Mouse (Mus musculus): ENCODE data around the gene Btg2. TPM values are rescaled to one million over a fixed set of nuclear protein-coding genes. Genes with fewer than 3 reads are reported as not detected.

Btg2 gene
- polyA plus RNA-seq, 1 experiment from 2014 or later = 32.6 TPM

DNA sequence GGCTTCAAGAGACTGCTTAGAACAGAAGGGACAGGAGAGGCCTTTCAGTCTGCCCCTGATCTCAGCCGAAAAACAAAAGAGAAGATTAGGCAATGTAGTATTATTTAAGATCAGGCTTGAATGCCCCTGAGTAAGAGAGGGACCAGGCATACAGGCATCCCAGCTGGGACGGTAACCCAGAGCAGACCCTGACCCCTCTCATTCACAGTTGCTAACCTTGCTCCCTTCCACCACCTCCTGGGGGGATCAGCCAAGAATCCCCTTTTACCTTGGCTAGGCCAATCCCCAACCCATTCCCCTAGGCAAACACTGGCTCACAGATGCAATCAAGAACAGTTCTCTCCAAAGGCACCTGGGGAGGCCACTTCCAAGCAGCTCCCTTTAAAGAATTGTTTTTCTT lies 2.1 kb downstream of the Btg2 start:
- no peak for ATAC-seq
- no peaks in the 10 kb centered on the region; the same call in 1 of the 2 replicates for H3K4me1 ChIP-seq (replicated peaks; ENCODE audit: control insufficient read depth, insufficient read depth, low read length)
- no peaks in the 10 kb centered on the region for H3K9me3 ChIP-seq (ENCODE audit: control insufficient read depth)
- H3K36me3 ChIP-seq (ENCODE audit: control insufficient read depth, insufficient read depth) = peaks cover 25% of the 10 kb centered on the region
- no peaks in the 10 kb centered on the region for H3K27me3 ChIP-seq (replicated peaks; ENCODE audit: control insufficient read depth, insufficient read depth, low read length)
- TF ChIP-seq CTCF (IDR thresholded peaks at IDR 0.05; ENCODE audit: low read depth) = no peak
- peak overlapping the region; percentile 77 for H3K4me2 ChIP-seq (replicated peaks; ENCODE audit: low read depth)
- no peak overlapping the region for H3K27ac ChIP-seq (ENCODE audit: low read depth, low read length)
- WGBS = 66% methylated on average over 2 of the region's 2 CpGs
- H3K4me3 ChIP-seq (ENCODE audit: low read depth, low read length) = peak overlapping the region; percentile 82
- H3K9ac ChIP-seq (ENCODE audit: low read depth, low read length) = no peak overlapping the region

DNA sequence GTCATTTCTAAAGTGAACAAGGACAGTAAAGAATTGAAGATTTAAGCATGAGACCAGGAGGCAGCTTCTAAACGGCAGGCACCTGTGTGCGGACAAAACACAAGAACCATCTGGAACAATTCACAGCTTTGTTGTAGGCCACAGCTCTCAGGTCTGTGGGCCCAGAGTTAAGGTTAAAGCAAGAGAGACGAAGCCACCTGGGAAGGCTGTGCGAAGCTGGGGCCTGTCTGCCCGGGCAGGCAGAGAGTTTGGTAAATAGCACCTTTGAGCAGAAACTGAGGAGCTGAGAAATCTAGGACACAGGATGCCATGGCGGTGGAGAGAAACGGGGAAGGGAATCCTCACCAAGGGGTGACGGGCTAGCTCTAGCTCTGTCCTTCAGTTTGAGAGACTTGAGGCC lies 3.4 kb downstream of the Btg2 start:
- Histone ChIP-seq H3K4me2 (replicated peaks; ENCODE audit: low read depth) (peak overlapping the region; percentile 77), H3K27me3 (replicated peaks; ENCODE audit: control insufficient read depth, insufficient read depth, low read length) (no peaks in the 10 kb centered on the region), H3K4me1 (replicated peaks; ENCODE audit: control insufficient read depth, insufficient read depth, low read length) (peaks cover 3% of the 10 kb centered on the region; the same call in 1 of the 2 replicates), H3K36me3 (ENCODE audit: control insufficient read depth, insufficient read depth) (peaks cover 25% of the 10 kb centered on the region), H3K27ac (ENCODE audit: low read depth, low read length) (no peak overlapping the region), H3K9me3 (ENCODE audit: control insufficient read depth) (no peaks in the 10 kb centered on the region), H3K9ac (ENCODE audit: low read depth, low read length) (no peak overlapping the region), H3K4me3 (ENCODE audit: low read depth, low read length) (no peak overlapping the region)
- 86% methylated on average over 8 of the region's 8 CpGs for WGBS
- no peak for ATAC-seq
- TF ChIP-seq CTCF (IDR thresholded peaks at IDR 0.05; ENCODE audit: low read depth) = no peak

DNA sequence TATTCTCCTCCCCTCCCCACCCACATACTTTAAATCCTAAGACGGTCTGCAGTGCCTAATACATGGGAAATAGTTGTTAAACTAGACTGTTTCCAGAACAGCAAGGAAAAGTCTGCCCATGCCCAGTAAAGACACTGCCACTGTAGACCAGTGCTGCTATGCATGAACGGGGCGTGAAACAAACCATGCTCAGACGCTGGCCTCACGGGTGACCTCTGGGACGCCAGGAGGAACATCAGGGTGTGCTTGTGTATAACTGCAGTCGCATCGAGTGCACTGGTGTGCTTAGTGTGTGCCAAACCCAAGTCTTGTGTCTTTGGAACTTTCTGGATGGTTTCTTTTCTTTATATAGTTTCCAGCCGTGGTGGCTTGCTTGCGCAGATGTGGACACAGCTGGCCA lies 4.3 kb downstream of the Btg2 start:
- Histone ChIP-seq H3K9ac (ENCODE audit: low read depth, low read length) (no peak overlapping the region), H3K4me3 (ENCODE audit: low read depth, low read length) (no peak overlapping the region), H3K27ac (ENCODE audit: low read depth, low read length) (no peak overlapping the region), H3K27me3 (replicated peaks; ENCODE audit: control insufficient read depth, insufficient read depth, low read length) (no peaks in the 10 kb centered on the region), H3K4me2 (replicated peaks; ENCODE audit: low read depth) (no peak overlapping the region), H3K4me1 (replicated peaks; ENCODE audit: control insufficient read depth, insufficient read depth, low read length) (peaks cover 3% of the 10 kb centered on the region; the same call in 1 of the 2 replicates), H3K9me3 (ENCODE audit: control insufficient read depth) (no peaks in the 10 kb centered on the region), H3K36me3 (ENCODE audit: control insufficient read depth, insufficient read depth) (peaks cover 25% of the 10 kb centered on the region)
- ATAC-seq = no peak
- TF ChIP-seq CTCF (IDR thresholded peaks at IDR 0.05; ENCODE audit: low read depth) = no peak
- 79% methylated on average over 10 of the region's 10 CpGs for WGBS

DNA sequence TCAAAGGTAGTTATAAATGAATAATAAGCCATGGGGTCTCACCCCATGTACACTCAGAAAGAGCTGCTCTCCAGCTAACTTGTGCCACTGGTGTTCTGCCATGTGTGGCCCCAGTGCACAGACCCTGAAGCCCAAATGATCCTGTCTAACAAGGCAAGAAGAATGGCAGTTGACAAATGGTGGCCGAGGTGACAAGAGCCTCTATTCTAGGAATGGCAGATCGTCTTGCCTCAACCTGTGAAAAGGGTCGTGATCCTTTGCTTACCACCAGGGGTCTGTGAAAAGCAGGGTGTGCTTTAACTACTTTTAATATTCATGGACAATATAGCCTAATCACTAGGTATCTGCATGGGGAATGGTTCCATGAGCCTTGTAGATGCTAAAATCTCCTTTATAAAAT lies 4.7 kb downstream of the Btg2 start:
- no peak for ATAC-seq
- Histone ChIP-seq H3K4me3 (ENCODE audit: low read depth, low read length) (no peak overlapping the region), H3K4me1 (replicated peaks; ENCODE audit: control insufficient read depth, insufficient read depth, low read length) (peaks cover 3% of the 10 kb centered on the region; the same call in 1 of the 2 replicates), H3K27ac (ENCODE audit: low read depth, low read length) (no peak overlapping the region), H3K27me3 (replicated peaks; ENCODE audit: control insufficient read depth, insufficient read depth, low read length) (no peaks in the 10 kb centered on the region), H3K9me3 (ENCODE audit: control insufficient read depth) (no peaks in the 10 kb centered on the region), H3K9ac (ENCODE audit: low read depth, low read length) (no peak overlapping the region), H3K36me3 (ENCODE audit: control insufficient read depth, insufficient read depth) (peaks cover 25% of the 10 kb centered on the region), H3K4me2 (replicated peaks; ENCODE audit: low read depth) (no peak overlapping the region)
- TF ChIP-seq CTCF (IDR thresholded peaks at IDR 0.05; ENCODE audit: low read depth) = no peak
- 72% methylated on average over 3 of the region's 3 CpGs for WGBS

DNA sequence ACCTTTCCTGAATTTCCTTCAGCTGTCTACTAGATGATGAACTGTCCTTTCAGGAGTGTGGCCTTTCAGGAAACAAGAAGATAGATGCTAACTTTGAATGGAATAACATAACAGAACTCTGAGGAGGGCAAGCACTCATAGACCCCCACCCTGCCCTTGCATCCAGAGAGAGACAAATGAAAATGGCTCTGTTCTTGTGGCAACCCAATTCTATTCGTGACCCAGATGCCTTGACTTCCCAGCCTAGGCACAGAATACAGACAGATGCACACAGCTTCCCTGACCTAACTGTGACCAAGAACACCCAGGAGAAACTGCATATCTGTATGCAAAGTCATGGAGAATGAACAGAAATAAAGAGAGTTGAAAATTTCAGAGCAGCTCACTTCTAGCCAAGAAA lies 5.3 kb downstream of the Btg2 start:
- Histone ChIP-seq H3K4me1 (replicated peaks; ENCODE audit: control insufficient read depth, insufficient read depth, low read length) (peaks cover 3% of the 10 kb centered on the region; the same call in 1 of the 2 replicates), H3K27me3 (replicated peaks; ENCODE audit: control insufficient read depth, insufficient read depth, low read length) (no peaks in the 10 kb centered on the region), H3K27ac (ENCODE audit: low read depth, low read length) (no peak overlapping the region), H3K9ac (ENCODE audit: low read depth, low read length) (no peak overlapping the region), H3K36me3 (ENCODE audit: control insufficient read depth, insufficient read depth) (peaks cover 25% of the 10 kb centered on the region), H3K4me2 (replicated peaks; ENCODE audit: low read depth) (no peak overlapping the region), H3K4me3 (ENCODE audit: low read depth, low read length) (no peak overlapping the region), H3K9me3 (ENCODE audit: control insufficient read depth) (no peaks in the 10 kb centered on the region)
- no peak for TF ChIP-seq CTCF (IDR thresholded peaks at IDR 0.05; ENCODE audit: low read depth)
- no peak for ATAC-seq
- 76% methylated on average over 1 of the region's 1 CpGs for WGBS

DNA sequence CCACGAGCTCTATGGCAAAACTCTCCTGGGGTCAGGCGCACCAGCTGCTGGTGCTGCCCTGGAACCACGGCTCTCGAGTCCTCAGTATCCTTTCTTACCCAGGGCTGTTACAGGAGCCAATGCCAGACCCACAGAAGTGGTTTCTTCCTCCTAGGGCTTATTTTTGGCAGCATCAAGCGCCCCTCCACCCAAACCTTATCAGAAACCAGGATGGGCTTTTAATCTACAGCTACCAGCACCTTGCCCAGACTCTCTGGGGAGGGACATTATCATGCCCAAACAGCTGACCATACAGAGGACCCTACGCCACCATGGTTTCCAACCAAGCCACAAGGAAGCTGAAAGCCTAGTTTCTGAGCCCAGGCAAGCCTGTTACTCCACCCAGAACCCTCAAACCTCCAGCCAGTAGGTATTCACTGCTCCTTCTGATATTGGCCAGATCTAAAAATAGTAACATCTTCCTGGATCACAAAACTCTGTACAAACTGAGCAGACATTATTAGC lies 5.8 kb downstream of the Btg2 start:
- Histone ChIP-seq H3K4me1 (replicated peaks; ENCODE audit: control insufficient read depth, insufficient read depth, low read length) (peaks cover 3% of the 10 kb centered on the region; the same call in 1 of the 2 replicates), H3K27me3 (replicated peaks; ENCODE audit: control insufficient read depth, insufficient read depth, low read length) (no peaks in the 10 kb centered on the region), H3K27ac (ENCODE audit: low read depth, low read length) (no peak overlapping the region; the same call in 1 of the 2 replicates), H3K4me2 (replicated peaks; ENCODE audit: low read depth) (no peak overlapping the region), H3K9ac (ENCODE audit: low read depth, low read length) (no peak overlapping the region), H3K36me3 (ENCODE audit: control insufficient read depth, insufficient read depth) (peaks cover 25% of the 10 kb centered on the region), H3K9me3 (ENCODE audit: control insufficient read depth) (no peaks in the 10 kb centered on the region), H3K4me3 (ENCODE audit: low read depth, low read length) (no peak overlapping the region)
- 81% methylated on average over 6 of the region's 6 CpGs for WGBS
- no peak for ATAC-seq
- TF ChIP-seq CTCF (IDR thresholded peaks at IDR 0.05; ENCODE audit: low read depth) = no peak
